In genomic region chr2:36033966-36034365, GRCm38 (mm10) we compare ENCODE assay signal across 32 mouse cellular contexts. TPM values are rescaled to one million over a fixed set of nuclear protein-coding genes. Genes with fewer than 3 reads are reported as not detected.
"Had no signal": no experiment of that assay in that cellular context is flagged by ENCODE, and none has a peak within 500 bp of the region (broad histone marks: within the 10 kb centered on the region; RNA-seq: fewer than 3 reads in every experiment).

No protein-coding gene starts in this region.

- H3K4me2 ChIP-seq: heart, embryonic 12.5 days; heart, embryonic 15.5 days; hindbrain, embryonic 12.5 days; hindbrain, embryonic 14.5 days; intestine, embryonic 15.5 days; limb, embryonic 13.5 days; limb, embryonic 15.5 days; liver, embryonic 12.5 days had no signal

- H3K4me1 ChIP-seq: hindbrain, embryonic 10.5 days; hindbrain, embryonic 12.5 days; limb, embryonic 13.5 days; limb, embryonic 15.5 days had no signal

- H3K4me3 ChIP-seq: heart, embryonic 12.5 days; heart, embryonic 15.5 days; hindbrain, embryonic 10.5 days; hindbrain, embryonic 12.5 days; intestine, embryonic 15.5 days; layer of hippocampus, adult 2 months; left cerebral cortex, adult 2 months; limb, embryonic 13.5 days; limb, embryonic 15.5 days; liver, embryonic 12.5 days had no signal

- H3K27me3 ChIP-seq: heart, embryonic 12.5 days; heart, embryonic 15.5 days; hindbrain, embryonic 12.5 days; intestine, embryonic 15.5 days; limb, embryonic 13.5 days; limb, embryonic 15.5 days; liver, embryonic 12.5 days had no signal

- ATAC-seq: forebrain, embryonic 16.5 days; hindbrain, embryonic 16.5 days; inflammation-experienced regulatory T-cells, adult 6 months; intestine, embryonic 15.5 days; intestine, postnatal 0 days; liver, embryonic 12.5 days had no signal

- DNase-seq: gastrocnemius, postnatal 10 days; gastrocnemius, postnatal 25 days; kidney, adult 18-20 months; kidney, adult 8-10 months; kidney, postnatal 10 days; kidney, postnatal 25 days; kidney, postnatal 4 days; left cerebral cortex, postnatal 4 days; lung, adult 18-20 months had no signal

- H3K27ac ChIP-seq: hindbrain, embryonic 10.5 days; hindbrain, embryonic 12.5 days; hindbrain, embryonic 14.5 days; intestine, embryonic 15.5 days; layer of hippocampus, adult 2 months; left cerebral cortex, adult 2 months; limb, embryonic 13.5 days; limb, embryonic 15.5 days; liver, embryonic 12.5 days; liver, embryonic 14.5 days had no signal

- H3K9ac ChIP-seq: heart, embryonic 12.5 days; heart, embryonic 15.5 days; hindbrain, embryonic 12.5 days; hindbrain, embryonic 14.5 days; intestine, embryonic 15.5 days; limb, embryonic 13.5 days; limb, embryonic 15.5 days; liver, embryonic 12.5 days; liver, embryonic 14.5 days had no signal

- H3K9me3 ChIP-seq: heart, embryonic 15.5 days; hindbrain, embryonic 10.5 days; hindbrain, embryonic 12.5 days; intestine, embryonic 15.5 days; limb, embryonic 13.5 days; limb, embryonic 15.5 days; liver, embryonic 12.5 days had no signal

RNA-seq across cellular contexts. Expression of gene Morn5, which starts 15.3 kb away (rescaled TPM):
- total RNA-seq: gastrocnemius, postnatal 10 days; gastrocnemius, postnatal 25 days; gastrocnemius, postnatal 4 days; granulocyte monocyte progenitor cell, adult 5-6 weeks; heart, postnatal 25 days; liver, adult 2 months had no signal
- polyA plus RNA-seq: heart, embryonic 12.5 days; inflammation-experienced regulatory T-cells, adult 6 months; intestine, postnatal 0 days; kidney, embryonic 14.5 days; limb, embryonic 11.5 days; limb, embryonic 15.5 days; liver, adult 2 months; liver, embryonic 14.5 days; liver, embryonic 16.5 days had no signal

RNA-seq across cellular contexts. Expression of gene Ttll11, which starts 54.3 kb away (rescaled TPM):
- total RNA-seq: granulocyte monocyte progenitor cell, adult 5-6 weeks had no signal
- polyA plus RNA-seq: inflammation-experienced regulatory T-cells, adult 6 months had no signal
